Mouse (Mus musculus) kidney, postnatal 36 days (tissue): ENCODE measurements around the gene Gm37240.

Experiments used
- DNase-seq, 2 experiments: peaks; one replicate each; pipeline ENCODE4 v3.0.0; 2021 to 2022; ENCODE audit warnings: mixed read lengths in 2 of 2

Gm37240 gene

DNA sequence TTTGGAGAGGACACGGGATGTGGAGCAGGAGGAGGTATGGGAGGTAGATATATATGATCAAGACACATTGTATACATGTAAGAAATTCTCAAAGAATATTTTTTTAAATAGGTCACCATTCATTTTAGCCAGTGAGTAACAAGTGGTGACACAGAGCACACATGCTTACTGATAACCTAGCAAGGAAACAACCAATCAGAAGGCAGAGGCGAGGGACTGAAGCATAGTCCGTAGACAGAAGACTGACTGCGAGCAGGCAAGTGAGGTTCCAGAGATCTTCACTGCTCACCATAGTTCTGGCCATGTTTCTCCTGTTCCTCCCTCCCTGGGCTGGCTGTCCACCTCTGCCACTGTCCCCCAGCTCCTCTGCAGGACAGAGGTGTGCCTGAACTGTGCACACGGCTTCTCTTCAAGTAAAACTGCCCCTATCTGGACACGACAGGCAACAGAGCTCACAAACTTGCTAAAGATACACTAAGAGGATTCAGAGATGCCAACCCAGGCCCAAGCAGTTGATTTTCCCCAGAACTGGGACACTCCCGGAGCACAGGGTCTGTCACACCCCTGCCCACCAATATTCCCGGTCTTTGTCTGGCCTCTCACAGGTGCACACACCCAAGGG lies 207.9 kb downstream of the Gm37240 start:
- no peak for DNase-seq

DNA sequence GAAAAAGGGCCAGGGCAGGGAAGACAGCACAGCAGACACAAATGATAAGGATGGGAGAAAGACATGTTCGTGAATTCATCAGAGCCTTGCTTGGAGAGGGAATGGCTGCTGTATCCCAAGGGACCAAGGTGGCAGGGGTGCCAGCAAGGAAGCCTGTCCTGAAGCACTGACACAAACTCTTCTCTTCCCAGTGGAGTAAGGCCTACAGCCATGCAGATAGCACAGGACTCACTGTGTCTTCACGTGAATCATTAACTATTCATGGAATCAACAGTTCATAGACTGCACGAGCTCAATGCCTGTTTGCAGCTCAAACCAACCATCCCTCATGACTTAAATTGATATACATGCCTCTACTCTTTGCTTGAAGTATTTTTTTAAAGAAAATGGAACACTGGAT lies 209.4 kb downstream of the Gm37240 start:
- no peak for DNase-seq

DNA sequence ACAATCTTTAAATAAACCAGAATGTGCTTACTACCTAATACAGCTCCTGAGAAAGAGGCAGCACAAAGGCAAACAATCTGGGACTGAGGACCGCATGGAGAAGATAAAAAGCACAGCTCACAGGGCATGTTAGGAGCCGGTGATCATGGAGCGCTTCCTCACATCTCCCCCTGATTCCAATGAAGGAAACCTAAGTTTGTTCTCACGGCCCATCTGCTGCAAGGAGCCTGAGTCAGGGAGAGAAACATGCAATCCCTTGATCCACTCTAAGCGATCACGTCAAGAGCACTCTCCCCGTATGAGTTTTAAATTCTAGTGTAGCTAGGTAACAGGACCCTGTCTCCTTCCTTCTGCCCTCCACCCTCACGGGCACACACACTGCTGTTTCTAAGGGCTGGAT lies 210.2 kb downstream of the Gm37240 start:
- DNase-seq, result no peak

DNA sequence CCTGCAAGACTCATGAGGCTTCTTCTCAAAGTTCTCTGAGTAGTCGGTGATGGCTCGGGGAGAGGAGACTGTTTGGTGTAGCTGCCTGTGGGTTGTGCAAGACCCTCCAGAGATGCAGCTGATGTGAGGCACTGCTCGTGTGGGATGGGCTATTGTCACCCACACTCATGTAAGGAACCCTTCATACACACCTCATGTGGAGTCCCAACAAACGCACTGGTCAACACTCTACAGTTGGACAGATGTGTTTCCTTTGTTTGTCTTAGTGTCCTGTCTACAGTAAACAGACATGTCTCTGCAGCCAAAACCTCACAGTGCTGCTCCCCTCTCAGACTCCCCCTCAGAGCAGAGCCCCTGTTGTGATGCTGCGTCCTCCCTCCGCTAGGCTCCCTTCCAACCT lies 217.5 kb downstream of the Gm37240 start:
- no peak for DNase-seq

DNA sequence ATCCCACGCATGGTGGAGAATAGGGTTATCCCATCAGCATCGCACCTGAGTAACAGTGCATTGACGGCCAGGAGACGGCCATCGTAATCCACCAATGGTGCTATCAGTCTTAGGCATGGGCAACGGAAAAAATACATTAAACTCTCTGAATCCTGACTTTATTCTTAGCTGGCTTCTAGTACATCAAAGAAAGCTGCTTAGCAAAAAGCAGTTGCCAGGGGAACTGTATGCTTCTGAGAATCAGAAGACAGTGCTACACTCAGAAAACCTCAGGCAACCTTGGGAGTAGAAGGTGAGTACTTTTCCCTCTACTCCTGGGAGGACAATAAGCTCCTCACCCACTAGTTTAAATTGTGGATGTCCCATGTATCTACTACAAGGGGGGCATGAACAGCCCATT lies 219.6 kb downstream of the Gm37240 start:
- DNase-seq, result no peak

DNA sequence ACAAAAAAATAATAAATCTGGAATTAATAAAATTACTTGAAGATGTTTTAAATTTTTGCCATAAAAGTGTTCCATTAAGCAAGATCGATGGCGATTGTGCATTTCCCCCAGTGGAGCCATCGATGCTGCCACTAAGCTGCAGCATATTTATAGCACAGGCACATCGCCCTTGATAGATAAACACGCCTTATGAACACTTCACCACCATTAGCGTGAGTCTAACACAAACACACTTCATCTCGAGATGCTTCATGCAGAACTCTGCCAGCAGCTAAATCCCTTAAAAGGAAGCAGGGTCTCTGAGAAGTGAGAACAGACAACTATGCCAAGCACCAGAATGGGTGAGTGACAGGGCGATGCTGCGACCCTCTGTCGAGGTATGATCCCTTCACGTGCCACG lies 220.6 kb downstream of the Gm37240 start:
- no peak for DNase-seq

DNA sequence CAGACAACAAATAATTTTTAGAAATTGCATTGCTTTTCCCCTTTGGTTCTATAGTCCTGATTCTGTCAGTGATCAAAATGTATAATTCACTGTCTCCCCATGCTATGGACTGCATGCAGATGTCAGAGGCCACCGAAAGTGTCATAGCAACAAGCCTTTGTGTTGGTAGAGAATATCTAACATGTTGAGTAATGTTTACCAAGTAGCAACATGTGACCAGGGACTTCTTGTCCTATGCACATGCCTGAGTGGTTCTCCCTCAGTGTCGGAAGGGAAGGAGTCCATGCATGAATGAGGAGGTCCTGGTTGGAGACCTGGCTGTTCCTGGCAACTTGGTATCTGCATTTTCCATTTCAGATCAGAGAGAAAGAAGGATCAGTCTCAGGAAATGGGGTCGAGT lies 221.2 kb downstream of the Gm37240 start:
- peak; percentile 56 to 62 for DNase-seq

DNA sequence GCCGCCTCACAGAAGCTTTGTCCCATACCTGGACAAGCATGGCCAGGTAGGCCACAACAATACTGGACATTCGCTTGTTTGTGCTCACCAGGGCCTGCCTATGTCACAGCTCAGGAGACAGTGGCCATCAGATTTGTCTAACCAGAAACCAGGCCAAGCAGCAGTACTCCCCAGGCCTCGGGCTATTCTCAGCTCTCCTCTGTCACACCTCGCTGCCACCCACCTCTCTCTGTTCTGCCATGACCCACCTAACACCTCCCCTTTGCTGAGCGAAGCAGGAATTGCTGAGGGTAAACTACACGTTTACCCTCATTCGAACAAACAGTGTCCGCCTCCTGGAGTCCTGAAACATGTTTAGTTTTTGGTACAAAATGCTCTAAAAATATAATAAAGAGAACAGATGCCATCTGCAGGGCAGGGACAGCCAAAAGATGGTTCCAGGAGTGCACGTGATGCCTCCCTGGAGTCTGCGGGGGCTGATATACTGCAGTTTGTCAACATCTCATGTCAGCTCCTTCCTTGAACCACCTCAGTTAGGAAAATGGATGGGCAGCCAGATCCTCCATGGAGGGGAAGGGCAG lies 222.6 kb downstream of the Gm37240 start:
- DNase-seq, result peak; percentile 8 to 31

DNA sequence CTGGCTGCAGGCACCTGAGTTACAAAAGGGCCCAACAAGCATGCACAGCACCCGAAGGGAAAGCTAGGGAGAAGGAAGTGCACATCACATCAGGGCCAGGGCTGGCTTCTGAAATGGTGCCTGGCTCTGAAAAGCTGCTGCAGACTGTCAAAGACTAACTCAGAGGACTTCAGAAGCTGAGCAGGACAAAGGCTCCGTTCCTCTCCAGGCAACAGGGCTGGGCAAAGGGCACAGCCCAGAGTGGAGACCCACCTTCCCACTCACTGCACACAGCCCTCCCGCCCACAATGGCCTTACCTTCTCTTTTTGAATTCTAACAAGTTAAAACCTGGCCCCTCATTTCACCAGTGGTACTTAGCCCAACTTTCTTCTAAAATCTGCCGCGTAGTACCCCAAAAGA lies 223.5 kb downstream of the Gm37240 start:
- peak; percentile 19 to 64 for DNase-seq

DNA sequence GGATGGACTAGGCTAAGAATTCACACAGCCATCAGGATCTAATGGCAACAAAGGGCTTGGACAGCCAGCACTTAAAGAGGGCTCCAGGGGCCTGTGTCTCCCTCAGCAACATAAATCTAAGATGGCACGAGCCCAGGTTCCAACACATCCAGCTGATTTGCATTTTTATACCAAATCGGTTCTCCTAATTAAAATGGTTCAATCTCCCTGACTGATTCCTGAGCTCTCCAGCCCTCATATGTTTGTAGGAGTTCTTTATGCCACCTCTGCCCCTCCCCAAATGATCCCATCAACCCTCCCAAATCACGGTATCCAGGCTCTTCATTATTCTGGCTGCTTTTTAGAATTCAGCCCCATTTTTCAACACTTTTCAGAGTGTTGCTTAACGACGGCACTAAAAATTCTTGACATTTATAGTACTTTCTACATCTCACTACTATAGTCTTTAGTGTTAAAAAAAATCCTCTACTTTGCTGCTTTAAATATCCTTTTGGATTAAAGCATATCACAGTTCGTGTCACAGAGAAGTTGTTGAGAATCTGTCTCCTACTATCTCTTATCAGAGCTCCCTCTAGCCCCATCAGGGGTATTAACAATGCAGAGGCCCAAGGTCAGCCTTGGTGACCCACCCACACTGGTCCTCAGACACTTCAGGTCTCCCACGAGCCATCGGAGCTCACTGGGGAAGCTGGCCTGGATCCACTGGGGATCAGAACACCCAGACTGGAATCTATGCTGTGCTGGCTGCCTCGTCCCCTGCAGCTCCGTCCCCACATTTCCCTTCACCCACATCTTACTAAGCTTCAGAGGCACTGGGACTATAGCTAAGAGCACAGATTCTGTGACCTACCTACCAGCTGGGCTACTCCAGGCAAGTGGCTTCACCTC lies 225.1 kb downstream of the Gm37240 start:
- DNase-seq, result no peak

DNA sequence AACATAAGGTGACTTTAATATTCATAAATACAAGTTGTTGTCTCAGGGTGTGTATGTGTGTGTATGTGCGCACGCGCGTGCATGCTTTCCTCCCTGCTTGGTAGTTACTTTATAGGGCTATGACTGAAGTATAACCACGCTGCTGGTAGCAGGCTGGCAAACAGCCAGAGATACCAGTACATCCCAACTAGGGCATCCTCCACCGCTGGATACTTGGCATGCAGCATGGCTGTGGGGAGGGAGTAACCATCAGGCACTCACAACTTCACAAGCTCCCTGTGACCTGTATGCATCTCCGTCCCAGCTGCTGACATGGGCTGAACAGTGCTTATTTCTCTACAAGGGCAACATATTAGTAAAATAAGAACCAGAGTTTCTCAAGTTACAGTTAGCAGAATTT lies 227.6 kb downstream of the Gm37240 start:
- no peak for DNase-seq

DNA sequence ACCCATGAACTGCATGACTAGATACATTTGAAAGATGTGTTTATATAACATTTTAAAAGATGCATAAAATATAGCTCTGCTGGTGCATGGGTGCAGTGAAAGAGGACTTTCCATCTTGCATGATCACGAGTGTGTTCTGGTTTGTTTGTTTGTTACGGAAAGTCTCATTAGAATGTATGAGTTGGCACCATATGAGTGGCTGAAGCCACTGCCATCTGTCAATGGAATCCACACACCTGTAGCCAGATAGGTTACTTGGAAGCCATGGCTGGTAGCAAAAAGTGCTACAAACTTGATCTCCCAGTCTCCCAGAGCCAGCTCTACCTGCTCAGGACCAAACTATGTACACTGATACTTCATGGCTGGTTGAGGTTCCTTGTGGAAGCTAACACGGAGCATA lies 231.8 kb downstream of the Gm37240 start:
- DNase-seq, result no peak

DNA sequence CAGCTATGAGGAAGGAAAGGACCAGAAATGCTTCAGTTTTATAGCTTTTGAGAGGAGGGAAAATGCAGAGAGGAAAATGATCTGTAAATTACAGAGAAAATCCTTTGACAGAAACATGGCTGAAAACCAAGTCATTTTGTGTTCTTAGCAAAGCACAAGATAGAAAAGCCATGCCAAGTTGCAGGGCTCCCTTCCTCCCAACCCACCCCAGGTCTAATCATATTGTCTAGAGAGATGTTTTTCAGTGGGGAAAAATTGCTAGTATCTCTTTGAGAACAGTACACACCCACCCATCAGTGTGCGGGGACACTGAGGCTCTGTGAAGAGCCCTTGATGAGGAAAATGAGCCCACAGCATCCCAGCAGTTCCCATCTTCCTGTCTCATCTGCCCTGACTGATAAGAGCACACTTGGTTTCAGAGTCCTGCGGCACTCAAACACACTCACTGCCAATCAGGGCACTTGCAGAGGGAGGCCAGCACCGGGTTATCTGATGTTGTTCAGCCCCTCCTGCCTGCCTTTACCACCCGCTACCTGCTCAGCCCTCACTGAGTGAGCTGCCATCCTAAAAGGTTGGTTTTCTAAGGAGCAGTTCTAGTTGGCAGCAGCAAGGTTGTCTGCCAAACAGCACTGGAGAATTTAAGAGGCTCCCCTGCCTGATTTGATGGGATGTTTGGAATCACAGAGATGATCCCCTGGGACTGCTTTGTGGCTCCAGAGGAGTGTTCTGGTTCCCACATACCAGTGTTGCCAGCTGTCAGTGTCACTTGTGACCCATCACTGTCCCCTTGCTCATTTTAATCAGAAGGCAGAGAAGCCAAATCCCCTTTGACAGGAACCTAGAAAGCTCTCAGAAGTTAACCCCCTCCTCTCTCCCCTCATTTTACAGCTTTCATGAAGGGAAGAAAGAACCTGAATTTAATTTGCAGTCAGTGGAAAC lies 234.3 kb downstream of the Gm37240 start:
- DNase-seq, result no peak

DNA sequence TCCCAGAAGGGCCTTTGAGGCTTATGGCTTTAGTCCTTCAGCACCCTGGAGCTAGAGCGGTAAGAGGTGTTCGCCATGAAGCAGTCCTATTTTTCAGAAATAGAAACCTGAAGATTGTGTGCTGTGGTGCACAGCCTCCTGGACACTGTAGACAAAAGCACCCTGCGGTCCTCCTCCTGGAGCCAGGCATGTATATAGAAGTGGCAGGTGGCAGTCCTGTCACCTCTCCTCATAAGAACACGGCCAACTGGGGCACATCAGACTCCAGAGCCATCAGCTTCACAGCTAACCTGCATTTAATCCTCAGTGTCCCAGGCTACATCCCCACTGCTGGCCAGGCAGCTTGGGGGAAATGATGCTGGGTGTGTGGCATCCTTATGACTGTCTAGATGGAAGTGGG lies 238.1 kb downstream of the Gm37240 start:
- DNase-seq, result no peak

DNA sequence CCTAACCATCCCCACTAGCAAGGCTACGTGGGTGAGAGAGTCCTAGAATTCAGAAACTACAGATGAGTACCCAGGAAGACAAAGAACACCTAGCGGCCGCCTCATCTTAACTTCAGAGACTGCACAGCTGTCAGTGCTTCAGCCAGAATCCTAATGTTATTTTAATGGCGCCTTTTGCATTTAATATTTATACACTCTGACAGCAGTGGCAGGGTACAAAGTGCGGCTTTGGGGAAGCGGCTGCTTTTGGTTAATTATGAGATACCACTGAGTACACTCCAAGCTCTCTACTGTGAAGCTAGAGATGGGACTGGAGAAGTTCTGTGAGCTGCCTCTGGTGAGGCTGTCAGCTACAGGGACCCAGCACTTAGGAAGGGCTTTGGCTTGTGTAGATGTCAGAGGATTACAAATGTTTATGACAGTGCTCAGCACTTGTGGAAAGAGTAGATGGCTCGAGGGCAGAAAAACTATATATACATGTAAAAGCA lies 241.8 kb downstream of the Gm37240 start:
- no peak for DNase-seq

DNA sequence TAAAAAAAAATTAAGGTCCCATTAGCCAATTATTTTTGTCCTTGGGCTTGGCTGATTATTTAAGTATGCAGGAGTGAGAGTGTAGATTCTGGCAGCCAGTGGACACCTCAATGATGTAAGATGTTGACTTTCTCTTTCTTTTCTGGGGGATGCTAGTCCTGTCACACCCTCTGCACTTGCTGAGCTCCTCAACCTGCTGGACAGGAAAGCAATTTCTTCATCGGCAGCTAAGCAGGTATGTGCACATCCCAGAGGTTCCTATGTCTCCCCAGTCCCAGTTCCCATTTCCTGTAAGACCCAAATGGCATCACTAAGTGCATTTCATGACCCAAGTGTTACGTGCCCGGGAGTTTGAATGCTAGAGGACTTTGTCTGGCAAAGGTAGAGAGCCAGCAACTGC lies 242.5 kb downstream of the Gm37240 start:
- no peak for DNase-seq

DNA sequence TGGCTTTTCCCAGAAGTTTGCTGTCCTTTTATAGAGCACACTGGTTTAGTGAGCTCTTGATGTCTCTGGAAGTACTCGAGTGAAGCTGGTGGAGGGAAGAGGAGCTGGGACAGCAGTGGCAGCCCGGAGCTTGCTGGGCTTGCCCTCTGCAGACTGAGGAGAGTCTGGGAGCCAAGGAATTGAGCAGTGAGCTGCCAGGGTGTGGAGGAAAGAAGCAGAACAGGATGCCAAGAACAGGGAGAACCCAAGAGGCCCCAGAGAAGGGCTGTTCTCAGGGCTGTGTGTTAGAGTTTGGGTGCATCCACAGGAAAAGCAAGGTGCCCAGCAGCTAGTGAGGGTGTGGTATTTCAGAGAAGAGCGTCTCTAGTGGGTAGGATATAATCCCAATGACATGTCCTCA lies 245.6 kb downstream of the Gm37240 start:
- no peak for DNase-seq

DNA sequence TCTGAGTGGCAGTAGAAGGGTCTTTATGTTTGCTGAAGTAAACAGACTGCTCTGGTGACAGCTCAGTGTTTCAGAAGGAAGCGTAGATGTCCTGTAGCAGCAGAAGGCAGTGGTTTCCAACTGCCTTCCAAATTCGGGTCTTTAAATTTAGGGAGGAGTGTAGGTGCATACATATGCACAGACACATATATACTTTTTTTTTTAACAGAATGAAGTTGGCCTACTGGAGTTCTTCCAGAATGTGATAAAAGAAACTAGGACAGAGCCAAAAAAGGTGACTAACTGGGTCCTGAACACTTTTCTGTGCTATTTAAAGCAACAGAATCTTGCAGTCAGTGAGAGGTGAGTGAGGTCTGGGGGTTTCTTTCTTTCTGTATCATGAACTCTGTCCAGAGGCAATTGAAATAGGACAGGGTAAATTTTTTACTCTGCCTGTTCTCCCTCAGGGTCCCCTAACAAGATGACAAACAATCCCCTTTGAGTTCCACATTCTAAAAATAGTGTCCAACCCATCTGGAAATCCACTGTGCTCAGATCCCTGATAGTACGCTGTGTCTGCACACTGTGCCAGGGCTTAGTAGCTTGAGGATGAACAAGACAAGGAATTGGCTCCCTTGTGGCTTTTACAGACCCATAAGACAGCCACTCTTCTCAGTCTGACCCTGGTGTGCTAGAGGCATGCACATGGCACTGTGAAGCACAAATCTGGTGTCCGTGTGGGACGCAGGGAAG lies 250.4 kb downstream of the Gm37240 start:
- DNase-seq, result no peak

DNA sequence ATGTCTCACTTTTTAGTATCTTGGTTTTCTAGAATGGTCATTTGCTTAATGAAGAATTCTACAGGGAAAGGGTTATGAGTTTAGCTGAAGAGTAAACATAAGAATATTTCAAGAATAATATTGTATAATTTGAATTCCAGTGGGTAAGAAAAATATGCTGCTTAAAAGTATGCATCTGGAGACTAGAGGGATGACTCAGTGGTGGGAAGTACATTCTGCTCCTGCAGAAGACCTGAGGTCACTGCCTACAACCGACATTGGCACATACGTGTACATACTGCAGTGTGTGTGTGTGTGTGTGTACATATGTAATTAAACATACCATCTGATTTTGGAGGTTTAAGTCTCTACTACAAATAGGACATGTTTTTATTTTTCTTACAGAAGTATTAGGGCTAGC lies 251.7 kb downstream of the Gm37240 start:
- no peak for DNase-seq

DNA sequence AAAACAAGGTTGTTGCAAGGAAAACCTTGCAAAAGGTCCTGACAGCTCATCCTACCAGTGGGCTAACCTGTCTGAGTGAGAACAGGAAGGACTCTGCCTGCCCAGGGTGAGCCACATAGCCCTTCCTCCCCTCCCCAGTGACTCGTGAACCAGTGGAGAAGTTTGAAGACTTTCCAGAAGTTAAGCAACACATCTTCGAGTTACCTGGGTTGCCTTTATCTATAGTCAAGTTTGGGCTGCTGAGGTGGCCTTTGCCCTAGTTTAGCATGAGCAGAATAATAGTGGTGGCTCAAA lies 252.2 kb downstream of the Gm37240 start:
- no peak for DNase-seq

DNA sequence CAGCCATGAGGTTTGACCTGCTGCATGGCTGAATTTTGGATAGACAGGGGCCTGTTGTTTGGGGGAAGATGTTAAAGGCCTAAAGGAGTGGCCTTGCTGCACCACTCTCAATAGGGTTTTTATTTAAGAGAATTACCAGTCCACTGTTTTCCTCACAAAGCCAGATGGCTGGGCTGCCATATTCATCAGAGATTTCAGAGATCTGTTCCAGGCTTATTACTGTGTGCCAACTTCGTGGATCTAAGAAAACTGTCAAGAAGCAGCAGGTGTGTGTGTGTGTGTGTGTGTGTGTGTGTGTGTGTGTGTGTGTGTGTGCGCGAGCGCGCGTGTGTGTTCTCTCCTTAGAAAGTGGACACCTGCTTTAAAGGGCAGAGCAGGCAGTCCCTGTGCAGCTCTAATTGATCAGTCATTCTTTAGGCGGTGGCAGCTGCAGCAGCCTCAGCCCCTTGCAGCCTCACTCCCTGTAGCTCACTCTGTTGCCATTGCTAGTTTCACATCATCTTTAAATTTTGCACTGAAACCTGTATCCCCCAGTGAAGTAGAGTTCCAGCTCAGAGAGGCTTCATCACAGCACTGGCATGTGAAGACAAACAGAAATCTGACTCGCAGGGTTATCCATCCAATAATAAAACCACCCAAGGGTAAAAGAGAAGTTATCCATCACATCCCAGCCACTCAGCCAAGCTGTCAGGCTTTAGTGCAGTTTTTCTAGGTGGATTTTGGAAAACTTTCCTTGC lies 252.8 kb downstream of the Gm37240 start:
- no peak for DNase-seq

DNA sequence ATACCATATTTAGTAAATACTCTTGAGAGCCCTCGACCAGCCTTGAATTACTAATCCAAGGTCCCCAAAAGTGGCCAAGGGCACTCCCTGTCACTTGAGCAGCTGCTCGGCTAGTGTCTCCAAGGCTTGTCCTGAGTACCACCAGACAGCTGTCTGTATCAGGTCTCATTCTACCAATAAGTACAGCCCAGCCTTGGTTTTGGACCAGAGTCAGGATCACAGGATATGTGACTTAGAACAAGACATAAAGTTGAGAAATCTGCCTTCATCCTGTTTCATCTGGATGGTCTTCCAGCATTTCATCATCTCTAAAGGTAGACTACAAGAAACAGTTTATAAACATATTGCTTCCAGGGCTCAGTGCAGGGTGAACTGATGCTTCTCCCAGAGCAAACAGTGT lies 253.6 kb downstream of the Gm37240 start:
- DNase-seq, result no peak
